Mouse (Mus musculus) limb, embryonic 12.5 days (tissue): ENCODE results near the gene Fgfr3. TPM values are rescaled to one million over a fixed set of nuclear protein-coding genes. Genes with fewer than 3 reads are reported as not detected.

ENCODE experiments used
- polyA plus RNA-seq: library from polyadenylated mRNA; unstranded; fragments of >200 nt; fragmentation: Nextera tagmentation; extraction: Ambion mirVana; gene quantifications from 2 replicates; pipeline ENCODE4 v1.2.1, GENCODE M21; 2016

Fgfr3 gene
- polyA plus RNA-seq, 1 experiment from 2014 or later, result 24.5 TPM

Other genes starting within 250 kb of the Fgfr3 start
- 71.5 and 78.8 TPM in 2 replicates for gene Fam53a, start 92.0 kb upstream of the Fgfr3 start, polyA plus RNA-seq
- gene Gm9903, start 91.7 kb upstream of the Fgfr3 start, polyA plus RNA-seq, result 0.46 and 0.74 TPM in 2 replicates
- gene Slbp, start 69.1 kb upstream of the Fgfr3 start, polyA plus RNA-seq, result 307 and 311 TPM in 2 replicates
- 258 and 275 TPM in 2 replicates for gene Tacc3, start 63.5 kb upstream of the Fgfr3 start, polyA plus RNA-seq
- gene Tmem129, start 63.3 kb upstream of the Fgfr3 start, polyA plus RNA-seq, result 41.9 and 42.8 TPM in 2 replicates
- 55.7 and 56.6 TPM in 2 replicates for gene Letm1, start 61.1 kb downstream of the Fgfr3 start, polyA plus RNA-seq
- 69.6 and 70.5 TPM in 2 replicates for gene Nsd2, start 99.1 kb downstream of the Fgfr3 start, polyA plus RNA-seq
- gene Nelfa, start 214.7 kb downstream of the Fgfr3 start, polyA plus RNA-seq, result 69.0 and 76.8 TPM in 2 replicates